Comparison of ENCODE assay signal across 8 mouse cellular contexts in genomic region chr9:120235054-120235453, GRCm38 (mm10).
DNase-seq lines count a peak whose midpoint lies in the region; ATAC-seq and TF ChIP-seq lines count a peak whose summit lies in the region.
"Not testable (repeated sequence)": the region's sequence is repeated elsewhere in the genome, so short reads cannot be mapped to it uniquely, and the experiment has no call there.

No protein-coding gene starts in this region.

- peak; percentile 41 for TF ChIP-seq CTCF in hindbrain, postnatal 0 days (IDR thresholded peaks at IDR 0.05; ENCODE audit: low read depth)
- TF ChIP-seq CTCF in lung, adult 2 months (IDR thresholded peaks at IDR 0.05; ENCODE audit: insufficient read depth, low read length): 0 out of 2 replicates have a peak, but pooled peaks have one; percentile 22

- not testable (repeated sequence) for H3K27ac ChIP-seq in hindbrain, postnatal 0 days

- not testable (repeated sequence) for H3K9me3 ChIP-seq in hindbrain, postnatal 0 days (ENCODE audit: low read length)

- H3K4me2 ChIP-seq in hindbrain, postnatal 0 days (ENCODE audit: low read depth, low read length): not testable (repeated sequence)

- TF ChIP-seq POLR2A in lung, adult 2 months (IDR thresholded peaks at IDR 0.05; ENCODE audit: borderline replicate concordance, extremely low read depth, low read depth, low read length): not testable (repeated sequence)

- H3K36me3 ChIP-seq in hindbrain, postnatal 0 days (ENCODE audit: insufficient read depth, low read length): not testable (repeated sequence)

- ATAC-seq in hindbrain, postnatal 0 days: not testable (repeated sequence)

- not testable (repeated sequence) for H3K27me3 ChIP-seq in hindbrain, postnatal 0 days (ENCODE audit: insufficient read depth, low read length)

- not testable (repeated sequence) for H3K4me3 ChIP-seq in hindbrain, postnatal 0 days (ENCODE audit: low read length); lung, adult 2 months (replicated peaks; ENCODE audit: extremely low read depth, low read depth, low read length)

- WGBS in hindbrain, postnatal 0 days: 93% methylated on average over 4 of the region's 4 CpGs
- 83% methylated on average over 4 of the region's 4 CpGs for WGBS in lung, adult 2 months

- peak; percentile 54 for DNase-seq in ES-CJ7 (ENCODE audit: low read depth, low spot score)
- DNase-seq in adrenal gland, adult 2 months: peak; percentile 8
- DNase-seq in embryo, embryonic 10.5 days (ENCODE audit: low spot score): peak; percentile 9
- not testable (repeated sequence) for DNase-seq in hindbrain, postnatal 0 days (ENCODE audit: low spot score); lung, adult 2 months
- peak; percentile 25 to 64 for DNase-seq in kidney, postnatal 36 days
- peak; percentile 7 for DNase-seq in naive thymus-derived CD4-positive, alpha-beta T cell, adult 2 months (ENCODE audit: low read depth)
- DNase-seq in thymus, postnatal 4 days: peak; percentile 30

- H3K4me1 ChIP-seq in hindbrain, postnatal 0 days (ENCODE audit: insufficient read depth, low read length); lung, adult 2 months (ENCODE audit: control insufficient read depth, insufficient read depth, low read length): not testable (repeated sequence)

- H3K9ac ChIP-seq in hindbrain, postnatal 0 days (replicated peaks; ENCODE audit: low read length): not testable (repeated sequence)
